8 mouse cellular contexts compared by ENCODE assay signal in genomic region chr7:64752133-64752532, GRCm38 (mm10).
DNase-seq lines count a peak whose midpoint lies in the region.

No protein-coding gene starts in this region.

- peak; percentile 81 to 87 for DNase-seq in layer of hippocampus, adult 18-20 months (ENCODE audit: low spot score in 2 of 2)
- DNase-seq in layer of hippocampus, adult 9-10 months (ENCODE audit: low spot score): no peak
- DNase-seq in right cerebral cortex, adult 2 months (ENCODE audit: low spot score in 2 of 2): peak; percentile 83 to 86
- DNase-seq in right cerebral cortex, postnatal 14 days: no peak
- DNase-seq in layer of hippocampus, postnatal 36 days: peak; percentile 63 to 65
- peak; percentile 87 for DNase-seq in telencephalon, adult 2 months (ENCODE audit: low read depth, low spot score)
- no peak for DNase-seq in c-Kit-positive CD71-positive TER-119-positive erythroid progenitor cells, embryonic 14.5 days (ENCODE audit: low spot score)
- DNase-seq in heart, adult 8-10 months (ENCODE audit: low spot score): no peak

Comparison
In these comparisons a context has a peak if more than half of its experiments do, and no peak if none do; other contexts are left out.
1. DNase-seq: peak in layer of hippocampus, adult 18-20 months (2 of 2), right cerebral cortex, adult 2 months (2 of 2), layer of hippocampus, postnatal 36 days (2 of 2) and telencephalon, adult 2 months (single experiment); none in layer of hippocampus, adult 9-10 months (single experiment), right cerebral cortex, postnatal 14 days (single experiment), c-Kit-positive CD71-positive TER-119-positive erythroid progenitor cells, embryonic 14.5 days (single experiment) and heart, adult 8-10 months (single experiment).